Mouse (Mus musculus): ENCODE data around the gene Foxg1. TPM values are rescaled to one million over a fixed set of nuclear protein-coding genes. Genes with fewer than 3 reads are reported as not detected.
A peak's percentile ranks its signal among the peaks of the same experiment; 100 is the strongest.

Foxg1 gene
- polyA plus RNA-seq, 1 experiment: 68.4 TPM

- no peak for DNase-seq (ENCODE audit: extremely low spot score in 1 of 2, low spot score in 1 of 2)
Measured at GRCm38 (mm10) chr12:49400036-49400852, 17.8 kb downstream of the Foxg1 start.

- DNase-seq (ENCODE audit: extremely low spot score in 1 of 2, low spot score in 1 of 2): no peak
Measured at GRCm38 (mm10) chr12:49400853-49401118, 18.3 kb downstream of the Foxg1 start.

GRCm38 (mm10) chr12:49401119-49401795 is 18.8 kb downstream of the Foxg1 start:
- DNase-seq (ENCODE audit: extremely low spot score in 1 of 2, low spot score in 1 of 2): peak in 1 of 2 experiments; percentile 82

- DNase-seq (ENCODE audit: extremely low spot score in 1 of 2, low spot score in 1 of 2): no peak
Measured at GRCm38 (mm10) chr12:49401796-49402130, 19.3 kb downstream of the Foxg1 start.

- no peak for DNase-seq (ENCODE audit: extremely low spot score in 1 of 2, low spot score in 1 of 2)
Measured at GRCm38 (mm10) chr12:49409833-49410232, 27.4 kb downstream of the Foxg1 start.

- no peak for DNase-seq (ENCODE audit: extremely low spot score in 1 of 2, low spot score in 1 of 2)
Measured at GRCm38 (mm10) chr12:49417963-49418362, 35.5 kb downstream of the Foxg1 start.

Other genes with a start within 250 kb of the Foxg1 start
- gene Gm43517, start 2.5 kb downstream of the Foxg1 start, polyA plus RNA-seq (2012; rRNA removed): 1.6 and 1.7 TPM in 2 replicates

Data from frontal cortex, adult 2 months (tissue).